Mouse (Mus musculus): Measurements from ENCODE around the gene Clic5.

Clic5 gene

DNA sequence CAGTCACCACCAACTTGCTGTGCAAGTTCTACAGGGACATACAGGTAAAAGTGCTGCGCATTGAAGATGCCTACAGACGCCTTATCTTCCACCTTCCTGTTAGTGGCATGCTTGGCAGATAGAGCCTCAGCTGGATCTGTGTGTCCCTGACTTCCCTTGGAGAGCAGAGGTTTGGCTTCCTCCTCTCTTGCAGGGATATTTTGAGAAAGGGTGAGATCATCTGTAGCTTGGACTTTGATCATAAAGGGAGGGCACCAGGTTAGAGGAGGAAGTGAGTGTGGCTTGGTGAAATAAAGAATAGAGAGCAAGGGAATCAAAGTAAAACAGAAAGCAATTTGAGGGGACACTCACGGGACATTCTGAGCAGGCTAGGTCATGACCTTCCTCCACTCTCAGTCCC lies 4.6 kb downstream of the Clic5 start:
- no peak for DNase-seq (ENCODE audit: low read depth, low spot score)

- no peak for DNase-seq (ENCODE audit: low read depth, low spot score)
These were observed 10.8 kb downstream of the Clic5 start for GRCm38 (mm10) chr17:44199158-44199557.

- no peak for DNase-seq (ENCODE audit: low read depth, low spot score)
These were observed 14.6 kb downstream of the Clic5 start for GRCm38 (mm10) chr17:44202952-44203351.

DNA sequence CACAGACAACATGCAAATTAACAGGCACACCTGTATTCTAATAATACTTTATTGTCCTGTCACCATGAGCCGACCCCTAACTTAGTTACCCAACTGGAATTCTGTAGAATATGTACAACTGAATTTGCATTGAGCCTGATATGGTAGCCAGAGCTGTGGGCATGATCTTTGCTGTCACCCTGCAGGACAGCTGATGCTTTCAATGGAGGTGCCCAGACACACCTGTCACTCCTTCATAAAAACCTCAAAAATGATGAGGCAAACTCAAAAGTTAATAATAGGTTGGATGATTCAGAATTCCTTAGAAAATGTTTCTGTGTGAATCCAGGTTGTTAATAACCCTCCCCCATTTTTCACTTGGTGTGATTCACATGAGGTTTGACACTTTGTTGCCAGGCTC lies 16.4 kb downstream of the Clic5 start:
- DNase-seq (ENCODE audit: low read depth, low spot score) = no peak

GRCm38 (mm10) chr17:44205562-44205961 lies 17.2 kb downstream of the Clic5 start:
- DNase-seq (ENCODE audit: low read depth, low spot score) = no peak

DNA sequence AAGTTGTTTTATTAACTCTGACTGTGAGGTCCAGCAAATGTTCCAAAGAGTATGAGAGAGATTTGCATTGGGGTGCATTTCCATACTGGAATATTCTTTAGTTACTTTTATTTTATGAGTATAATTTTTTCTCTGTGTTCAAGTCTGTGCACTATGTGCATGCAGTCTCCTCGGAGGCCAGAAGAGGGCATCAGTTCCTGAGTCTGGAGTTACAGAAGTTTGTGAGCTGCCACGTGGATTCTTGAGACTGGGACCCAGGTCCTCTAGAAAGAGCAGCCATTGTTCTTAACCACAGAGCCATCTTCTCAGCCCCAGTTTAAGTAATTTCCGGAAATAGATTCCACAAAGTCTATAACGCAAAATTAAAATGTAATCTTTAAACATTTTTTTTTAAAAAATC lies 20.5 kb downstream of the Clic5 start:
- DNase-seq (ENCODE audit: low read depth, low spot score) = no peak

- DNase-seq (ENCODE audit: low read depth, low spot score) = no peak
These were observed 24.7 kb downstream of the Clic5 start for GRCm38 (mm10) chr17:44212960-44213619.

DNA sequence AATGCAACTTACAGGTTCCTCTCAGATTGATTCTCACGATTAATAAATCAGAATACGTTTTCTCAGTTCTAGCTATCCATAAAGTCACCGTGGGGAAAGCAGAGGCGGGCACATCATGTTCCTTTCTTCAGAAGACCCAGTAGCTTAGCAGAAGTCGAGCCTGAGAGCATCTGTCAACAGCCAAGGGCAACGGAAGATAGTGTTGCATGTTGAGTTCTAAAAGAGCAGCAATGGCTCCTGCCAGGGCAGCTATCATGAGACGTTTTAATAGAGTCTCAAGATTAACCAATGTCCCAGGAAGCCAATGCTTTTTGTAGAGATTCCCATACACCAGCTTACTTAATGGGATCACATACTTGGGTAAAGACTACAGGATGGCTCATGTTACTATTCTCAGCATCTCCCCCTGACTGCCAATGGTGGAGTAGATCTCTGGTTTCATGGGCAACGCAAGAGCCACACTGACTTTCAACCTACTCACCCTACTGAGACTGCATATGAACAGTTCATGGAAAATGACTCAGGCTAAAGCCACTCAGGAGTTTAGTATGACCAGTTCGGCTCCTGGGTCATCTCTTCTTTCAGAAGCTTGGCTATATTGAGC lies 26.9 kb downstream of the Clic5 start:
- DNase-seq (ENCODE audit: low read depth, low spot score) = no peak

GRCm38 (mm10) chr17:44217185-44217584 lies 28.8 kb downstream of the Clic5 start:
- DNase-seq (ENCODE audit: low read depth, low spot score) = no peak

DNA sequence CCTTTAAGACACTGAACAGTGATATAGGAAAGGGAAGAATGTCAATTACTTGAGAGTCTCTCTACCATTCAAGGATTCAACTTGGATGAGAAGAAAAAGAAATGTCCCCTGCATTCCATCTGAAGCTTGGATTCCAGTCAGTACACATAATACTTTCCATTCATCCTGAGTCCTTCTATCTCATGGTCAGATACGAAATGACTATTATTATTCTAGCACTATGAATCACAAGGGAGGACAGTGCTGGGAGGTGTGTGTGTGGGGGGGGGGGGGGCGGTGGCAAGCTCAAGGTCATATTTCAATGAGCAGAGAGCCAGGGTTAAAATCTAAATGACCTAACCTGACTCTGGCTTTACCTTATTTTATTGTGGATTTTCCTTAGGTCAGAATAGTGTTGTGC lies 31.6 kb downstream of the Clic5 start:
- DNase-seq (ENCODE audit: low read depth, low spot score) = no peak

GRCm38 (mm10) chr17:44228428-44228827 lies 40.0 kb downstream of the Clic5 start:
- no peak for DNase-seq (ENCODE audit: low read depth, low spot score)

DNA sequence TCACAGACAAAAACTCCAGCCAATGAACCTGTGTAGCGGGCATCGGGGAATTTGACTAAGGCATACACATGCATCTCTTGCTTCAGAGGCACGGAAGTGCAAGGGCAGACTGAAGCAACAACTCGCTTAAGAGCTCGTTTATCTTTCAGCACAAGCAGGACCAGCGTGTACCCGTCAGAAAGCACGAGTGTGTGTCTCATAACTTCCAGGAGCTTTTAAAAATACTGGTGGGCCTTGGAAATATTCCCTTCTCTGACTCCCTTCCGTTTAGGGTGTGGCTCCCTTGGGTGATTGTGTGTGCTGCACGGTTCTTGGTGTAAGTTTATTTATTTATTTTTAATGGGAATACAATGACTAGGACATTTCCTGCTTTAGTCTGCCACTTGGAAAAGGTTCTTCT lies 41.7 kb downstream of the Clic5 start:
- no peak for DNase-seq (ENCODE audit: low read depth, low spot score)

GRCm38 (mm10) chr17:44239030-44239721 lies 50.8 kb downstream of the Clic5 start:
- DNase-seq (ENCODE audit: low read depth, low spot score) = no peak

GRCm38 (mm10) chr17:44240742-44241141 lies 52.4 kb downstream of the Clic5 start:
- no peak for DNase-seq (ENCODE audit: low read depth, low spot score)

GRCm38 (mm10) chr17:44244096-44244495 lies 55.7 kb downstream of the Clic5 start:
- DNase-seq (ENCODE audit: low read depth, low spot score) = no peak

DNA sequence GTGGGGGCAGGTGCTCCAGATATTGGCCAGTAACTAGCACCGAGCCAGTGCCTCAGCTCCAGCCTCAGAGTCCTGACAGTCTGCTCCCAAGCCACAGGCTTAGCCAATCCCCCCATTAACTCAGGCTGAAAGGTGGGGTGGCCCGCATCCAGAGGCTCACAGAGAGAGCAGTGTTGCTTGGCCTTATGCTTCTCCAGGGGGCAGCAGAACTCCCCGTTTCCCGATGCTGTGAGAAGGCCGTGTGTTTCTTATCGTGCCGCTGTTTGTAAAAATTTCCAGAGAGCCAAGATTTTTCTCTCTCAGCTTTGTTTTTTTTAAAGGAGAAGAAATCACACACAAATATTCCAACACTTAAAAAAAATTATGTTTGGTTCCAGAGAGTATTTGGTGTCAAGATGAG lies 56.2 kb downstream of the Clic5 start:
- no peak for DNase-seq (ENCODE audit: low read depth, low spot score)

DNA sequence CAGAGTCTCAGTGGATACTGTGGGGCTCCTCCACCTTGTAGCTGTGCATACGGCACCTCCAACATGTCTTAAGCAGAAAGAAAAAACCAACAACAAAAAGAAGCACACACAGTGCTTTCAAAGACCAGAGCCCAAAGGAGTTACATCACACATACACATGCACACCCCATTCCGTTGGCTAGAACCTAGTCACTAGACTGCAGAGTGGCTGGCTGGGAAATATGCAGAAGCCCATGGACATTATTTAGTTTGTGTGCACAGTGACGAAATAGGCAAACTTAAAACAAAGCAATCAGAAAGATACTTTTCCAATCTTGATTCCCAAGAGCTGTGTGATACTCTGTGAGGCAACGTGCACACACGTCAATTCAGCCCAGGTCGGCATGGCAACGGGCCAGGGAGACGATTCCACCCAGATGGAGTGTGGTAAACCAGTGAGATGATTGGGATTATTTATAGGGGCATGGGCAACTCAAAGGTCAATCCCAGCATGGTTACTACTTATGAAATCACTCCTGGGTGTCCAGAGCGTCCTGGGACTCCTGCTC lies 57.8 kb downstream of the Clic5 start:
- DNase-seq (ENCODE audit: low read depth, low spot score) = no peak

- DNase-seq (ENCODE audit: low read depth, low spot score) = no peak
These were observed 61.2 kb downstream of the Clic5 start for GRCm38 (mm10) chr17:44249544-44249943.

- no peak for DNase-seq (ENCODE audit: low read depth, low spot score)
These were observed 64.3 kb downstream of the Clic5 start for GRCm38 (mm10) chr17:44252653-44253052.

DNA sequence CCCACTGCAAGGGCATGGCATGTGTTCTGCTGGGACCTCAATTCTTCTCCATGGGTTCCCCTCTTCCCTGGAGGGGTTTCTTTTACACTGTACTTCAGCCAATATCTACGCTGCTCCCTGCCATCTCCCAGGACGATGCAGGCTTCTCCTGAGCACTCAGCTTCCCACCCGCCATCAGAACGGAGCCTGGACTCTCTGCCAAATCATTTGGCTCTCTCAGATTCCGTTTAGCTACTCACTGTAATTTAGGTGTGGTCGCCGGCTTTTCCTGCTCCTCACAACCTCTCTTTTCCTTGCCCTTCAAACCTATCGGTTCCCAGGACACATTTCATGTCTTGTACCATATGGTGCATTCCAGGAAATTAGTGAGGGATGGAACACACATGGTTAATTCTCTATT lies 66.3 kb downstream of the Clic5 start:
- no peak for DNase-seq (ENCODE audit: low read depth, low spot score)

DNA sequence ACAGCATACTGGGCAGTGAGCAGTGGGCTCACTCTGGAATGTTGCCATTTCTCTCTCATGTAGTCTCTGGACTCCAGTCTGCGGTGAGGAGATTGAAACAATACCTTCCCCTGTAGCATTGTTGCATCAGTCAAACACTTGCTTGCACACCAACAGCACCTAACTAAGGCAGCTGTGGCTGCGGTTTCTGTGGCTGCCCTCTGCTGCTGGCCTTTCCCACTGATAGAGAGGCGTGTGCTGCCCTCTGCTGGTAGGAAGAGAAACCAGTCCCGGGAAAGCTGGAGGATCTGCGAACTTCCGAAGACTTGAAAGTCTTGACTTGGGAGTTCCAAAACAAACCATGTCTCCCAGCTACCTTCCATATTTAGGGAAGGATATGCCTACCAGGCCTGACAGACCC lies 68.2 kb downstream of the Clic5 start:
- DNase-seq (ENCODE audit: low read depth, low spot score) = no peak

DNA sequence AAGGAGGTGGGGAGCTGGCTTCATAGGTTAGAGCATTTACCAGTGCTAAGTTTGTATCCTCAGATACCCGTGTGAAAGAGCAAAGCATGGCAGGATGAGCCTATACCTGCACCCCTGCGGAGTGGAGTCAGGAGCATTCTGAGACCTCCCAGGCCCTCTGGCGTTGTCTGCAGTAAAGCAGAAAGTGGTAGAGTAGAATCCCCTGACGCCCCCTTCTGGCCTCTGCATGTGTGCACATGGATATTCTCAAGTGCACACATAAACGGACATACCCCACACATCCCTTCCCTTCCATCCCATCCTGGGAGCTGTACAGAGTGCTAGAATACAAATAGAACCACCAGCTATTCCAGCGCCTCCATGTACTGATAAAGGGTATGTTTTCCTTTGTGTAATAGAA lies 70.9 kb downstream of the Clic5 start:
- DNase-seq (ENCODE audit: low read depth, low spot score) = no peak
